Mouse (Mus musculus) testis, postnatal 14 days (tissue): ENCODE results near the gene Abca2.
A peak's percentile ranks its signal among the peaks of the same experiment; 100 is the strongest.

Experiments
- DNase-seq: peaks from one replicate; pipeline ENCODE4 v3.0.0; 2021; ENCODE audit warnings: low spot score

The Abca2 gene

DNA sequence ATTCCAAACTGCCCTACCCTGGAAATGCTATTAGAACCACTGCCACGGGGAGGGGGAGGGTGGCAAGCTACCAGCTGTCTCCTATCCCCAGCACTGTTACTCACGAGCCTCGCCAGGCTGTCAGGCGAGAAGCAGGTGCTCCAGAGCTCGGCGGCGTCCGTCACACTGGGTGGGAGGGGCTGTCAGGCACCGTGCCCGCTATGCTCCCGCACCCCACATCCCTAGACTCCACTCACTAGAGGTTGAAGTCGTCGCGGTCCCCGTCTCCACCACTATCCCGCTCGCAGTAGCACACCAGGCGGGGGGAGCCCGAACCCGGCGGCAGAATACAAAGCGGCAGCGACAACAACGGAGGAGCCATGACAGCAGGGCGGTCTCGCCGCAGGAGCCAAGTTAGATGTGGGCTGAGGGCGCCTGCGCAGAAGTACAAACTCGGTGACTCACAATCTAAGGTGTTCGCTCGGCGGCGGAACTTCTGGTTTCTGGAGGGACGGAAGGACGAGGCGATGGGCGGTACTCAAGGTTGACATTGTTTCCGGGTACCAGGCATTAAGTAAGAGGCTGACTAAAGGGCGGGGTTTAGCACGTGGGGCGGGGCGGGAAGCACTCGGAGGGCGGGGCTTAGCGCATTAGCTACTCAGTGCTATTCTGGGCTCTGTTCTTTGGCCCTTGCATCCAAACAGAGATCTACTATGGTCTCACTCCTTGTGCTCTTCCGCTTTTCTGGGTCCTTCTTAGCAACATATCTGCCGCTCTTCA is 32.2 kb downstream of the Abca2 start, which contains the start of gene Paxx:
Gene Paxx (minus strand): TSS at position 544 of the 759 bp plus-strand sequence.
- peak; percentile 90 for DNase-seq

DNA sequence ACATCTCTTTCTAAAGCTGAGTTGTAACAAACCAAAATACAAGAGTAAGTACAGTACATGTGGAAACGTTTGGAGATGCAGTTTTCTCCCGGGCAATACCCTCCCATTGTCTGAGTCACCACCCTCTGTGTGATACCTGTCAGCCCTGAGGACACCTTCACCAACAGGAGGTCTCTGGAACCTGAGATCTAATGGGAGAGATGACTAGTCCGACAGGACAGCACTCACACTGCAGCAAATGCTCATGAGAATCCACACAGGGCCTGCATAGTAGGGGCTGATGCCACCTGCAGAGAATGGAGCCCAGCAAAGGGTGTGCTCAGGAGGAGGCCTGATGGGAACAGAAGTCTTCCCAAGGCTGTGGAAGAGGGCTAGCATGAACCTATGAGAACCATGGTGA is 32.9 kb downstream of the Abca2 start:
- no peak for DNase-seq

DNA sequence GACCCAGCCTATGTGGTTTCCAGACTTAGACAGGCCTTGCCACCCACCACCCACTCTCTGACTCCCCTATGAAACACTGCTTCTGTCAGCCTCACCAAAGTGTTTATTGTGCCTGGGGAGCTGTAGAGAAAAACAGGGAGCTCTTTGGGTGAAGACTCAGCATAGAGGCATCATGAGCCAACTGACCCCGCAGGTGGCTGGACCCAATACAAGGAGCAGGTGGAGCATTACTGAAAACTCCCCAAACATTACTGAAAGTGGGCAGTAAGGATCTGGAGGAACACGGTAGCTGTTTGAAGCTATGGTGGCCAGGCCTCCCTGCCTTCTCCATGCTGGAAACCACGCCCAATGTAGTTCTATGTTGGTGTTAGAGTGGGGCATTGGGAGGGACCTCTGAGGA is 35.1 kb downstream of the Abca2 start:
- DNase-seq = no peak

DNA sequence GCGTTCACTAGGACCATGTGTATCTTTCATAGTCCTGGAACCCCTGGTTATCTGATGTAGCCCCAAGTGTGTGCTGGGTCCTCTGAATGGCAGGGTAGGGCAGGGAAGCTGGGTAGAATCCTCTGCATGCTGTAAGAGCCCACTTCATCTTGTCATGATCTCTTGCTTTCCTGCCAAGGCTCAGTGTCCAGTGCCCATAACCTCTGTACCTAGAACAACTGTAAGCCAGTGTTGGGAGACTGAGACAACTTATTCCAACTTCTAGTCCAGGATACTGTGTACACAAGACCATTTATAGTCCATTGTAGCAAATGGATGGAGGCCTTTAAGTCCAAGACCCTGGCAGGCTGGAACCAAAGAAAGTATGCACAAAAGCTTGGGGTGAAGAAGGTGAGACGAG is 36.8 kb downstream of the Abca2 start:
- no peak for DNase-seq

DNA sequence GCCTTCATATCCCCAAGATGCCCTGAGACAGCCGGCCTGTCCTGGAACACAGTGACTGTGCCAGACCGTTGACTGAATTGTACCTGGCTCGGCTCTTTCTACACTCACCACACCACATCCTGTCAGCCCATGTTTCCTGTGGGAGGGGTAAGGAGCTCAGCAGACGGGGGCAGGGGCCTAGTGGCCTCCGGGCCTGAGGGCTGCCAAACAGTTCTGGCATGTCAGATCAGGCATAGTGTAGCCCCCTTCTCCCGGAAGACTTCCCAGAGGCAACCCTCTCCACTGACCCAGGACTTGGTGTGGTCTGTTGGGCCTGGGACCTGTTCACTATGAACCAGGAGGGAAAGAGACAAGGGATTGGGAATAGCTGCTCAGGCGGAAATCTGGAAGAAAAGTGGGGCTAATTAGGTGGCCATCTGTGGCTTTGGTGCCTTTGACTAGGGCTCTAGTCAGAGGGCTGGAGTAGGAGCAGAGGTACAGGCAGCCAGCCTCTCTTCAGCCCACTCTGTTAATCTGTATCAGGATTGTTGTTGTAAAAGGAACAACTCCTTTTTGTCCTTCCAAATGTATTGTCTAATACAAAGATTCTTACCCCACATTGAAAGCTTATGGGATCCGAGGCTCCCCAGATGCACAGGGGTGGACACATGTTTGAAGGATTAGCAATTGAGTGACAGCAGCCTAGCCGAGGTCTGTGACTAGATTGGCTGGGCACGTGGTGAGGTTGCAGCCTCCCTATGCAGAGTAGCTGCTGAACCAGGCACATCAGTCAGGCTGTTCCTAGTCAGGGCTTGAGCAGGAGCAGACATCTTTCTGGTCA is 37.5 kb downstream of the Abca2 start:
- DNase-seq = no peak

DNA sequence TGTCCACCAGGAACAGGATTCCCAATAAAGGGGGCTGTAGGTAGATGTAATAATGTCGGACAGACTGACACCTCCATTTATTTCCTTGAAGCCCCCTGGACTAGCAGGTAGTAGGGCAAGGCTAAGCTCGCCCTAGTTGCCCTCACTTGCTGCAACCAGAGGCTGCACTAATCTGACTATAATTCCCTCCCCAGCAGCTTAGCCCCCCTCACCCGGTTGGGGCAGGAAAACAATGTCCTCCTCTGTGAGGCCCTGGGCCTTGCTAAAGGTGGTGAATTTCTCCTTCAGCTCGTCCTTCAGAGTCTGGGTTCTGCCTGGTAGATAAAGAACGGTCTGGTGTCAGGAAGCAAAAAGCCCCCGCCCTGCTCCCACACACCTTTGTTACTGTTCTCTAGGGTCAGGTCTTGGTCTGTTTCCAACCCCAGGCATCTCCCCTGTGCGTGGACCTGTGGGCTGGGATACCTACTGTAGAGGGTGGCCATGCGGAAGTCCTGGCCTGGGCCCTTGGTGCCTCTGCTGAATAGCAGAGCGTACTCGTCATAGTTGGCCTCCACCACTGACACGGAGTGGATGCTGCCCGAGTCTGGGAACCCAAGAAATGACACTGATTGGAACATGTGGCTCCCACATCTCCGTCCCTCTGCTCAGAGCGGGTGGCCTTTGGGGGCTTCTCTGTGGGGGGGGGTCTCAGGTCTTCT is 39.3 kb downstream of the Abca2 start:
- DNase-seq = peak; percentile 37

DNA sequence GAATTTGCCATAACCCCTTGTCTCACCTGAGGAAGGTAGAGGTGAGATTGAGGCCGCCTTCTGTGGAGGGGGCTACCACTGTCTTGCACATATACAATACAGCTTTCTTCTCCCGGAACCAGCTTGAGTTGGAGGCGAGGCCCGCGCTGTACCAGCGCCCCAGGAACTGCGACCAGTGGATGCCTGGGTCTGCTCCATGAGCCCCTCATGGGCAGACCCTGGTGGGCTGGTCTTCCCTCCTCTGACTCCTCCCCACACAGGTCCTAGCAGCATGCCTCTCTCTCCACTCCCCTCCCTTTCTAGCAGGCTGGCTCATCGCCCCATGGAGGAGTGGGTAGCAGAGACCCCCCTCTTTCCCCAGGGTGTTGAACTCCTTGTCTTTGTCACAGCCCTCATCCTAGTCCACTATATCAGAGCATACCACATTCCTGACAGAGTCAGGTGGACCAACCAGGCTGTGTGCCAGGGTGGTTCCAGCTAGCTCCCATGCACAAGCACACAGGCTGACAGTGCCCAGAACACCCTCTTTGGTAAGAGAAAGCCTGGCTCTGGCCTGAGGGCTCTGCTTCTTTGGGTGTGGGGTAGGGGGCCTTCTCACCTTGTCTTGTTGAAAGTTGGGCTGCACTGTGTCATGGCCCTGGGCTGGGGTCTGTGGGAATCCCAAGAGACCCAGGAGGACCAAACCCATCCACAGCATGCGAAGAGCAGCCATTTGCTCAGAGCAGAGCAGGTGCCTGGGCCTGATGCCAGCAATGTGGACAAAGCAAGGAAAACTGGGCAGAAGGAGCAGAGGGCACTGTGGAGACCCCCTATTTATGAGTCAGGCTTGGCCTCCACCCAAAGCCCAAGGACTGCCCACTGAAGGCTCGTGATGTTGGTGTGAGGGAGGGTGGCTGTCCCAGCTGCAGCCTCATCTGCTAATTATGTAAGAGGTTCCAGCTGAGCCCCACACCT is 40.7 kb downstream of the Abca2 start:
- no peak for DNase-seq

DNA sequence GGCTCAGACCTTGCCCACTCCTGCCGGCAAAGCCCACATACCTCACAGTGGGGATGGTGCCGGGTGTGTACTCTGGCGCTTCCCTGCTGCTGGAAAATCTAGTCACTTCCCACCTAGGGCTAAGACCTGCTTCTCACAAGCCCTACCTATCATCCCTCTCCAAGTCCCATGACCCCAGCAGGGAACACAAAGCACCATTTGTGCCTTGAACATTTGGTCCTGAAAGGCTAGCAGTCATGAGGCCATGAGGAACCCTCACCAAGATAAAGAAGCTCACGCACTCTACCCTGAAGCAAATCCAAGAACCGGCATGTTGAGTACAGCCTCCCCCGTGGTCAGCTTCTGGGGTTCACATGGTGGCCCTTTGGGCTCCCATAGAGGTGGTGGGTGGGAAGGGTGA is 41.5 kb downstream of the Abca2 start, which contains the start of gene Ptgds:
Gene Ptgds (minus strand): TSS at position 78 of the 400 bp plus-strand sequence.
- DNase-seq = no peak

DNA sequence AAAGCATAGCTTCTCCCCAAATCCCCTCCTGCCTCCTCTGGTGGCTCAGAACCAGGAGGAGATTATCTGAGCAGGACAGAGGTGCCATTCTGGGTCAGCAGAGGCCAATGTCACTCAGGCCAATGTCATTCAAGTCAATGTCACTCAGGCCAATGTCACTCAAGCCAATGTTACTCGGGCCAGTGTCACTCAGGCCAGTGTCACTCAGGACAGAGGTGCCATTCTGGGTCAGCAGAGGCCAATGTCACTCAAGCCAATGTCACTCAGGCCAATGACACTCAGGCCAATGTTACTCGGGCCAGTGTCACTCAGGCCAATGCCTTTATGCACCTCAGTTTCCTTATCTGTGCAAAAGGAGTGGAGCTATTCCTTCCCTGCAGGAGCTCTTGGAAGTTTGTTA is 44.0 kb downstream of the Abca2 start:
- no peak for DNase-seq

DNA sequence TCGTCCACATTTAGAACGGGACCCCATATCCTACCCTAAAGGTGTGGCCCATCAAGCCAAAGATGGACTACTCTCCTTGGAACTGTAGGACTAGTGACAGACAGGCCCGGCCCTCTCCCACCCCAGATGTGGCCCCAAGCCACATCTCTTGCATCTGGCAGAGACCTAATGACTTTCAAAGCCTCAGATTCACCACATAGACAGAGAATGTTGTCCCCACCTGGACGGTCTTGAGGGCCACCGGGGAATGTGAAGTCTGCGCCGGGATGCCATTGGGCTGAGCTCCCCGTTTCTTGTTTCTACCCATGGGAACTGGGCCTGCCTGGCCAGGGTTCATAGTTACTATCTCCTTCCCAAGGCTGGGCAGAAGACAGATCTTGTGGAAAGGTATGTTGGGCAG is 49.0 kb downstream of the Abca2 start:
- no peak for DNase-seq

DNA sequence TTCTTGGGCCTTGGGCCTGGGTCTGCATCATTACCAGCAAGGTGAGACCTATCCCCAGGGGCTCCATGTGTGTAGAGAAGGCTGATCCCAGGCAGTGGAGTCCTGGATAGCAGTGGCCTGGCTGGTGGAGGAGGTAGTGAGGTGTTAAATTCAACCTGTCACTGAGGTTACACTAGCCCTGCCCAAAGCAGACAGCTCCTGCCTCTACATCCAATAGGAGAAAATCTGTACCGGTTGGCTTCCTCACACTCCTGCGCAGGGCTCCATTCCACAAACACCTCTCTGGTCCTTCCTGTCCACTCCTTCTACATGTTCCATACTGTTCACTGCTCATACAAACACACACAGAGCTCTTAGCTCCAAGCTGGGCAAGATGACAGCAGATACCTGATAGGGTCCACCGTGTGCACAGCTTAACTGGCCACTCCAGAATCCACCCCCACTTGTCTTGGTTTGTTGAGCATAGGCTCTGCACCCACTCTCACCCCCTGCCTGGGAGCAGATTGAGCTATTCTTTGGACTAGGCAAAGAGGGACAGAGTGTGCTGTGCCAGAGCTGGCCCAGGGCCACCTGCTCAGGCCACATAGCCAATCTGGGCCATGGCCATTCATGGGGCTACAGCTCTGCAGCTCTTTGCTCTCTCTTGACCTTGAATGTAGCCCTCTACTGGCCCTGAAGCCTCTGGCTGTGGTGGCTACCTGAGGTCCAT is 49.6 kb downstream of the Abca2 start:
- peak; percentile 77 for DNase-seq

DNA sequence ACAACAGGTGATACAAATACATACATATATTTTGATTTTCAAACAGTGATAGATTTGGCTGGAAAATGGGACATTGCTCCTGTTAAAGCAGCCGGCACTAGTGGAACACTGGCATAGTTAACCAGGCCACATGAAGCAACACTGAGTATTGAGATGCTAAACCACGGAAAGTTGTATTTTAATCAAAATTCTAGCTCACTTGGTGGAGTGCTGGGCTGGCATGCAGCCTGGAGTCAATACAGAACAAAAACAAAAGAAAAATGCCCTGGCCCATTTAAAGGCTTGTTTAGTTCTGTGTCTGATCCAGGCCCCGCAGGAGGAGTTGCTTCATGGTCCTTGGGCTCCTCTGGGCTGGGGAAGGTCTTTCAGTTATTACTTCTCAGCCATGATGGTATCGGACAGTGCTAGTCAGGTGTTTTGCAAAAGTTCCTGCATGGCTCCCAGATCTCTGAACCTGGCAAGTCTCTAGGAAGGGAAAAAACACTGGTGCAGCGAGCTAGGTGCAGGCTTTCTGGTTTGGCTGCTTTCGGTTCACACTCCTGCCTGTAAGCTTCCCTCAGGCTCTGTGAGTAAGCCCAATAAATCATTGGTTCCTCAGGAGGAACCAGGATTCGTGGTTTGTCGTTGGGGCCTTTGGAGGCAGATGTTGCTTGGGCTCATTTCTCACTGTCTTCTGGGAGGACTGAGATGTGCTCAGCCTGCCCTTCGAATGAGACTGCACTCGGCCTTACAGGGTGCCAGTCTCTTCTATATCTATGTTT is 51.2 kb downstream of the Abca2 start:
- DNase-seq = no peak

DNA sequence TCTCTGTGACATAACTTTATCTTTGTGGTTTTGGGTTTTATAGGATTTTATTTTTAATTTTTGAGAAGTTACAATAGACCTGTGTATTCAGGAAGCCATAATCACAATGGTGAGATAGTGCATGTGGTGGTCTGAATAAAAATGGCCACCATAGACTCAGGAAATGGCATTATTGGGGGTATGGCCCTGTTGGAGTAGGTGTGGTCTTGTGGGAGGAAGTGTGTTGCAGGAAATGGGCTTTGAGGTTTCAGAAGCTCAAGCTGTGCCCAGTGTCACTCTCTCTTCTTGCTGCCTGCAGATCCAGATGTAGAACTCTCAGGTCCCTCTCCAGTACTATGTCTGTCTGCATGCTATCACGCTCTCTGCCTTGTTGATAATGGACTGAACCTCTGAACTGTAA is 52.0 kb downstream of the Abca2 start:
- DNase-seq = no peak

DNA sequence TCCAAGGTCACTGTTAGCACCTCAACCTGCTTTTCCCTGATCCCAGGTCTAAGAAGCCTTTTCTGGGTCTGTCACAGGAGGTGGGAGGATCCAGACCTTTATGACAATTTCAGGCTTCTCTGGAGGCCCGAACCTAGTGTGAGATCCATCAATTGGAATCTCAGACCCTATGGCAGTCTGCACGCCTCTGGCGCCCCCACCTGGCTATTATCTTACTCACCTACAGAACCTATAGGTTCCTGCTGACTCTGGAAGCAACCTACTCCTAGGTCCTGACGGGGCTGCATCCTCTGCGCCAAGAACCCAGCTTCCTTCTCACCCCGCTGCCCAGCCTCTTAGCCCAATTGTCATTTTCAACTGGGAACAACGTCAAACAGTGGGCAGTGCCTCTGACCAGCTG is 54.5 kb downstream of the Abca2 start:
- no peak for DNase-seq

DNA sequence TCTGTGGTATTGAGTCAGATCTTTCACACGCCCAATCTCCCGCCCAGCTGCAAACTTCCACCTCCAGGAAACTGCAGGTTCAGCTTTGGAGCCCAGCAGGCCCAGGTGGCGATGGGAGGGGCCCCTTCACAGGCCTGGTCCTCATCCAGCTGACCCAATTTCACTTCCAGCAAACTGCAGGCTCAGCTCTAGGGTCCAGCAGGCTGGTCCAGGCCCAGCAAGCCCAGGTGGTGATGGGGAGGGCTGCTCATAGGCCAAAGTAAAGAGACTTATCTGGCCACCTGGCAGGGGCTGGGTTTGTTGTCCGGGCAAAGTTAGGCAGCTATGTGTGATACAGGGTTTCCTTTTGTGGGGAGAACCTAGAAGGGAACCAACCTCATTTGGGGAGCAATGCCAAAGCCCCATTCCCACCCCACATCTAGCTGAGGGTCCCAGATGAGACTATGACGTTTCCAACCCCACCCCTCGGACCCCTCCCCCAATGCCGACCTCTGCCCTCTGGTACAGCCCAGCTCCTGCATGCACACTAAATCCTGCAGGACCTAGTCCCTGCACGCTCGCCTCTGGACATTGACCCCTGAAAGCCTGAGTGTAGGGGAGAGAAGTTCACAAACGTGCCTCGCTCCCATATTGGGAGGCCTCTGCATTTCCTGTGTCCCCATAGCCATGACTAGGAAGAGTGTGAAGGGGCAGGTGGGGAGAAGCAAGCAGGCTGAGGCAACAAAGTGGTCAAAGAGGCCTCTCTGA is 56.6 kb downstream of the Abca2 start:
- DNase-seq = no peak

DNA sequence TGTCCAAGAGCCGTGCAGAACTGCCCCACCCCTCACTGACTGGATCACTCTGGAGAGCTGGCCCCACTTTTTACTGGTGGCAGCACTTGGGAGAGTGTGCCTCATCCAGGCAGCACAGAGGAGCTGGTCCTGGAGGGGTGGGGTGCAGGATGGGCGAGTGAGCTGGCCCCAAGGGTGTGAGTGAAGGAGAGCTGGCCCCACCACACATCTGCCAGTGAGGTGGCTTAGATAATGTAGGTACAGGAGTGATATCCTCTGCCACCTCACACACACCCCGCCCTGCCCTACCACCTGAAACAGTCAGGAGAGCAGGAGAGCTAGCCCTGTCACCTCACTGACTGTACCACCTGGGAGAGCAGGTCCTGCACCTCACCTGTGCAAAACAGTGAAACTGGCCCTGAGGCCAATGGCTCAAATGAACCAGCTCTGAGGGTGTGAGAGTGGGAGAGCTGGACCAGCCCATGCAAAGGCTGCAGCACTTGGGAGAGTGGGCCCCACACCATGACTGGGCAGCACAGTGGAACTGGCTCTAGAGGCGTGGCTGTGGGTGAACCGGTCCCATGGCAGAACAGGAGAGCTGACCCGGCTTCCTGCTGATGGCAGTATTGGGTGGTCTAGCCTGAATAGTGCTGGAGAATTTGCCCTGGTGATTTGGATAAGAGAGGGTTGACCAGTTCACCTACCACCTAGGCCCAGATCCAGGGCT is 59.6 kb downstream of the Abca2 start:
- DNase-seq = no peak

DNA sequence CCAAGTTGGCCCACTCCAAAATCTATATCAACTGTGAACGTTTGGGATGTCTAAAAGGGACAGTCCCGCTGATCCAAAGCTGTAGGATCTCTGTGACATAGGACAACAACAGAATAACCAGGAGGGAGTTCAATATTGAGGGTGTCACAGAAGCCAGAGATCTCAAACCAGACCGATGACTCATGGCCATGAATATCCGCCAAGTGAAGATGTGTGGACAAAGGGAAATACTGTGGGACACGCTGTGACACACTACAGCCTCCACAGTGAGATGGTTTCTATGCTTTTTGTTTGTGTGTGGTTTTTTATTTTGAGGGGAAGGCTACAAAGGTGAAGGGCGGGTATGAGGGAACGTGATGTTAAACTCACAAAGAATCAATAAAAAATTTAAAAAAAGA is 60.2 kb downstream of the Abca2 start:
- no peak for DNase-seq

DNA sequence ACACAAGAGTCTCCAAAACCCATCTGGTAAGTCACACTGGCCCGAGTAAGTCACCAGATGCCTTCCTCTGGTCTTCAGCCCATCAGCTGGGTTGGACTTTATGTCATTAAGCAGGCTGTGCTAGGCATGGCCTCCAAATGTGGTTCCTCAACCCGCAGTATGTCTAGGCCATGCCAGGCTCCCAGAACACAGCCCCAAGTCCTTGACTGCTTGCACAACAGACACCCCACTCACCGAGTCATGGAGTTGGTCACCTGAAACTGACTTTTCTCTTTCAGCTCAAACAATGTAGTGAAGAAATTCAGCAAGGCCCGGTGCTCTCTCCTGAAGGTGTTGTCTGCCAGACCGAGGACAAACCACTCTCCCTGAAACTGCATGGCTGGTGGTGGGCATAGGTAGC is 64.5 kb downstream of the Abca2 start:
- no peak for DNase-seq

DNA sequence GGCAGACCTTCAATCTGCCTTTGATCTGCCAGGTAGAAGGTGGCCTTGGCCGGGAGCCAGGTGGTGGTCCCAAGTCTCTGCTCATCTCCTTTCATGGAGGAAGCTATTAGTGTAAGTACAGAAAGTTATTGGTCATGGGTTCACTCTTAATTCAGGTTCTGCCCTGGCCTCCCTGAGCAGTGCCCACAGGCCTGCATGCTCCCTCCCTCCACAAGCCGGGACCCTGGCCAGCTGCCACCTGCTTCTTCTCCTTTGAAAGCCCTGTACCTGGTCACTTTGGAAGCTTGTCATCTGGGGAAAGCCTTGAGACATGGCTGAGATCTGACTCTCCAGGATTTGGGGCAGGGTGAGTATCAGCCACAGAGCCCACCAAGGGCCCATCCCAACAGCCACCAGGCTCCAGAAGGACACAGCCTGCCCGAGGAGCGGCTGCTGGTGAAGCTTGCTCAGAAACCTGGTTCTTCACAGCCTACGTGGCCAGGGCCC is 65.0 kb downstream of the Abca2 start, which contains the start of gene Lcn12:
Gene Lcn12 (minus strand): TSS at position 436 of the 486 bp plus-strand sequence.
- DNase-seq = no peak
